Mouse (Mus musculus) A20 (cell line): ENCODE results near the gene Anks1b.

Experiments used
- DNase-seq: peaks from one replicate; pipeline ENCODE4 v3.0.0-alpha.2; 2011; ENCODE audit warnings: low read depth, low spot score

Anks1b gene

GRCm38 (mm10) chr10:90852432-90852831 is 979.1 kb downstream of the Anks1b start:
- no peak for DNase-seq

GRCm38 (mm10) chr10:90856668-90857067 is 983.4 kb downstream of the Anks1b start:
- DNase-seq = no peak

GRCm38 (mm10) chr10:90859665-90860523 is 986.6 kb downstream of the Anks1b start:
- peak; percentile 2 for DNase-seq

GRCm38 (mm10) chr10:90863881-90864598 is 990.7 kb downstream of the Anks1b start:
- peak; percentile 44 for DNase-seq

- peak; percentile 19 for DNase-seq
These were observed 991.2 kb downstream of the Anks1b start for GRCm38 (mm10) chr10:90864599-90864889.

- no peak for DNase-seq
These were observed 999.9 kb downstream of the Anks1b start for GRCm38 (mm10) chr10:90873204-90873603.

- DNase-seq = no peak
These were observed 1000.9 kb downstream of the Anks1b start for GRCm38 (mm10) chr10:90874166-90874565.

- peak; percentile 7 for DNase-seq
These were observed 1007.7 kb downstream of the Anks1b start for GRCm38 (mm10) chr10:90880854-90881560.

GRCm38 (mm10) chr10:90889566-90889965 is 1016.3 kb downstream of the Anks1b start:
- no peak for DNase-seq

- DNase-seq = no peak
These were observed 1019.4 kb downstream of the Anks1b start for GRCm38 (mm10) chr10:90892728-90893127.

GRCm38 (mm10) chr10:90897894-90898293 is 1024.6 kb downstream of the Anks1b start:
- DNase-seq = no peak

- no peak for DNase-seq
These were observed 1030.9 kb downstream of the Anks1b start for GRCm38 (mm10) chr10:90904185-90904584.

- DNase-seq = no peak
These were observed 1034.1 kb downstream of the Anks1b start for GRCm38 (mm10) chr10:90907381-90907780.

- DNase-seq = peak; percentile 53
These were observed 1050.2 kb downstream of the Anks1b start for GRCm38 (mm10) chr10:90923476-90923875.

- no peak for DNase-seq
These were observed 1059.8 kb downstream of the Anks1b start for GRCm38 (mm10) chr10:90933088-90933487.

GRCm38 (mm10) chr10:90934678-90935077 is 1061.4 kb downstream of the Anks1b start:
- DNase-seq = no peak

GRCm38 (mm10) chr10:90937721-90938460 is 1064.6 kb downstream of the Anks1b start:
- no peak for DNase-seq

GRCm38 (mm10) chr10:90940521-90941520 is 1067.5 kb downstream of the Anks1b start:
- DNase-seq = no peak

GRCm38 (mm10) chr10:90942001-90942700 is 1068.8 kb downstream of the Anks1b start:
- no peak for DNase-seq

- DNase-seq = no peak
These were observed 1073.7 kb downstream of the Anks1b start for GRCm38 (mm10) chr10:90947043-90947442.
